Mouse (Mus musculus) Muller cell, postnatal 12 days (primary cell): Measurements from ENCODE around the gene Uba52.

Experiments
- DNase-seq: peaks from one replicate; pipeline ENCODE4 v3.0.0-alpha.2; 2015; ENCODE audit errors: inconsistent ontology term

Uba52 gene

DNA sequence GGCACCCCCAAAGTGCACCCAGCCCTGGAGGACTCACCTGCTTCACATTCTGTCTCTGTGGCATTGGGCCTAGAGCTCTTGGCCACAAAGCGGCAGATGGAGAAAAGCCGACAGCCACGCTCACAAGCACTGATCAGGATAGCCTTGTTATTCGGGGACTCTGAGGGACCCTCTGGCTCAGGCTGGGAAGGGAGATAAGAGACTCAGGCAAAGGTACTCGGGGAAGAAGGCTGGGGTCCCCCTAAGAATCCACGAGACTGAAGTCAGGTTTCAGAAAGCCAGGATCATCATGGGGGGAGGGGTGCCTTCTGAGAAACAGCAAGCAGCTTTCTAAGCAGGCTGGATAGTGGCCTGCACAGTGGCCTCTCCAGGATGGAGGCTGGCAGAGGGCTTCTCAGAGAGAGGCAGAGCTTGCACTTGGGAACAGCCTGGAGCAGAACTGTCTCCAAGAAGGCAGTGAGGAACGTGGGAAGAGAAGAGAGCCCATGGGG lies 24.4 kb downstream of the Uba52 start:
- DNase-seq = no peak

DNA sequence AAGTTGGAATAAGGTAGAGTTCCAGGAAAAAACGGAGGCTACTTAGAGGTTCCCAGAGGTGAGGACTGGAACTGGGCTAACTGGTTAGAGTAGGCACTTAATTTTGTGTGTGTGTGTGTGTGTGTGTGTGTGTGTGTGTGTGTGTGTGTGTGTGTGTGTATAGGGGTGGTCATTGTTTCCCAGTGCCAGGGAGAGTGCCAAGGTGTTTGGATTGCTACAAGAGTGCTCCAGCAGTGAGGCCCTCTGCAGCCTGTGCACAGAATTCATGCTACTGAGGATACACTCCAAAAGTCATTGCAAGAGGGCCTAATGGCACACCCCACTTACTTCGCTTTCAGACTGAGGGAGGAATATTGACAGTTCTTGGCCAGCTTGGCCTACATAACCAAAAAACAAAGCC lies 27.7 kb downstream of the Uba52 start:
- no peak for DNase-seq

DNA sequence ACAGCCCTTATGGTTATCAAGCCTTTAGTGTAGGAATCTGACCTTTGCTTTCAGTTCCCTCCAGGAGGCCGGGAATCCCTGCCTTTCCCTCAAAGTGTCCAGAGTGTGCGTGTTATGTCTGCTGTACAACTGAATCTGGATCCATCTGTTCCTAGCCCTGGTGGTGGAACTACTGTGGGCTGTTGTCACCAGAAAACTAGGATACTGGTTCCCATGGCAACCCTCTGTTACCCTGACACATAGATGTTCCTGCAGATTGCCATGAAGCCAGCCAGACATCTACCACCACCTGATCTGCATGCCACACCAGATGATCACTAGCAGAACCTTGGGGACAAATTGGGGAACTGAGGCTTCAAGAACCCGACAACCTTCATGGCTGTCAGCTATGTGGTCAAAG lies 28.7 kb downstream of the Uba52 start:
- no peak for DNase-seq

DNA sequence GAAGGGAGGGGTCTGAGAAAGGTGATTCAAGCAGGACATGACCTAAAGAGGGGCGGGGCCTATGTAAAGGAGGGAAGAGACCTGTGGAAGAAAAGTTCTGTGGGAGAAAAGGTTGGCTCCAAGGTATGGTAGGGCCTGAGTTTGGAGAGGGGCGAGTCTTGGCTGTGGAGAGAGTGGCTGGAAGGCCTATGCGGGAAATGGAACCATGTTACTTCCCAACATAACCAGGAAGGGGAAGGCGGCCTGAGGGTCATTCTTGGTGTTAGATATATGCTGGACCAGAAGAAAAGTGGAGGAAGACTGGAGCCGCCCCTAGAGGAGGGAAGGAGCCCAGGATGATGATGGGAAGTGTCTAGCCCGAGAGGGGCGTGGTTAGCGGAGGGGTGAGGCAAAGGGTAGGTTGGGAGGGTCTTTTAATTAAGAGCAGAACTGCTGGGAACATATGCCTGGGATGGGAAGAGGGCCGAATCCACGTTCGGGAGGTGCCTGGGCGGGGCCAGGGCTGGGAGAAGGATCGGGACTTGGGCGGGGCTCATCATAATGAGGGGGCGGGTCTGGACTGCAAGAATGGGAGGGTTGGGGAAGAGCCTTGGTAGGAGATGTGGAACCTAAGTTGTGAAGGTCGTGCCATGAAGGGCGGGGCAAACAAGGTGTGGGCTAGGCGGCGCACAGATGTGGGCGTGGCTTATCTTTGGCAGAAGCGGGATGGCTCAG lies 33.2 kb downstream of the Uba52 start:
- peak; percentile 47 for DNase-seq

DNA sequence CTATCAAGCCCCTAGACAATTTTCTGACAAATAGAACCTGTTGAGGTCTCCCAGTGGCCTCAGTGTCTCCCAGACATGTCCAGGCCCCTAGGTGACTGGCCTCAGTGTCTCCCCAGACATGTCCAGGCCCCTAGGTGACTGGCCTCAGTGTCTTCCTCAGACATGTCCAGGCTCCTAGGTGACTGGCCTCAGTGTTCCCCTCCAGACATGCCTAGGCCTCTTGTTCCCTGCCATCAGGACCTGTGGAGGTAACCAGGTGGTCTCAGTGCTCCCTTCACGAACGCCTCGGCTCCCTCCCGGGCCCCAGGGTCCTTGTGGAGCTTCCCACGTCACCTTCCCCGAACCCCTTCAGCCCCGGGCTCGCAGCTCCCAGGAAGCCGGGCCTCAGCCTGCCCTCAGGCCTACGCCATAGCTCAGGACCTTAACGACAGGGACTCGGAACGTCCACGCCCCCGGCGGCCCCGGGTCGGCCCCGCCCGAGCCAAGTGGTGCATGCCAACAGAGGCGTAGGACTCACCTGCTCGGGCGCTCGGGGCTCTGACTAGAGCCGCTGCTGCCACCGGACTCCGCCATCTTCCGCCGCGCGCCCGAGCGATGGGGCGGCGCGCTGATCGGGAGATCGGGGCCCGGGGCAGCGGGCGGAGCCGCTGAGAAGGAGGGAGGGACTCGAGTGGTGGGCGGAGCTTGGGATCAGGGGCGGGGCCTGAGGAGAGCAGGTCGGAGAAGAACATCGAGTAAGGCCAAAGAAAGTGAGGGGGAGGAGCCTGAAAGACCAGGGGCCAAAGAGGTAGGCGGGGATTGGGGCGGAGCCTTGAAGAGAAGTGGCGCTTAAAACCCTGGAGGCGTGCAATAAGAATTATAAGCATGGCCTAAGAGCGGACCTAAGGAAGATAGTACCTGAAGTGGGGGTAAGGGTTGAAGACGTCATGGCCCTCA lies 34.0 kb downstream of the Uba52 start, which contains the start of gene Klhl26:
TSS of gene Klhl26 (minus strand) at position 636 of the 936 bp plus-strand sequence.
- peak; percentile 99 for DNase-seq

DNA sequence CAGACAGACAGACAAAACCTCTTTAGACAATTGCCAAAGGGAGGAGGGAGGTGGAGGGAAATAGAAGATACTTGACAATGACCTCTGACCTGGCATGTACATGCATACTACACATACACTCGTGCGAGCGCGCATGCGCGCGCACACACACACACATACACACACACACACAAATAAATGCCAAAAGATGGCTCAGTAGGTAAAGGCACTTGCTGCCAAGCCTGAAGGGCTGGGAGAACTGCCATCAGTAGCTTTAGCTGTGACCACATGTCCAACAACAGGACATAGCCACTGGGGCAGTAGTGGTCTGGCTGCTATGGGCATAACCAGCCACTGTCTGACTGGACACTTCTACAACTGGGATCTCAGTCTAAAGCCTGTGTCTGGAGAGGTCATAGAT lies 38.7 kb downstream of the Uba52 start:
- DNase-seq = no peak

DNA sequence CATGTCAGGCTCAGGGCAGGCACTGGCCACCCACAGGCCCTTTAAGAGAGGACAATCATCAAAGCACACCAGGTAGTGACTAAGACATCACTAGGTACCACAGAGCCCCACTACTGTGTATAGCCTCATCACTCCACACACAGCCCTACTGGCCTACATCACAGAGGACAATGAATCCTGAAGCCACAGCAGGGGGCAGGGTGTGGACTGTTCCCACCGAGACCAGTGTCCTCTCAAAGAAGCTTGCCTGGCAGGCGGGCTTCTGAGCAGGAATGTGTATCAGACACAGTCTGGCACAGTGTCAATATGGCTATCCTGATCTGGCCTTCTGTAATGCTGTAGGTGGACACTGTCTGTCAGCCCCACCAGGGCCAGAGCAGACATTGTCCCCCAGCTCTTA lies 40.7 kb downstream of the Uba52 start:
- DNase-seq = peak; percentile 62

DNA sequence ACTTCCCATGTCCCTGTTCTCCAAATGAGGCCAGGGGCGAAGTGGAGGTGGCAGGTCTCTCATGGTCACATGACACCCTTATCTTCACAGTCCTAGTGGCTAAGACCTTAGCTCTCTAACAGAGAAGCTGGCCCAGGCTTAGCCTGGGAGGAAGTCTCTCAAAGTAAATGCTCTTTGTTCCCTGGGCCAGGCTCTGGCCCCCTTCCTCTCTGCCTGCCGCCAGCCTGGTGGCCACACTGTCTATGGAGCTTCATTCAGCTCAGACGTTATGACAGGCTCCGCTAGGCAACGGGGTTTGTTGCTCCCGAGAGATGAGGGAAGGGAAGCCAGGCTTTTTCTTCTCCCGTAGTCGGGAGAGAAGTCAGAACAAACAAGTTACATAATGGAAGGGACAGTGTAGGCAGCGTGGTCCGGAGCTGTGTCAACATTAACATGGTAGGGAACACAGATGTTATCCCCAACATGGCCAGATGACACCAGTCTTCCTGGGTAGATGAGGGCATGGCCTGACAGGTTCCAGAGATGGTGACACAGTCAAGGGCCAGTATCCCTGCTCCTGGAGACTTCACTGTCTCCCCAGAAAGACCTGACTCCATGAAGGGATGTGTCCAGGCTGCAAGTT lies 41.2 kb downstream of the Uba52 start:
- peak; percentile 56 for DNase-seq

DNA sequence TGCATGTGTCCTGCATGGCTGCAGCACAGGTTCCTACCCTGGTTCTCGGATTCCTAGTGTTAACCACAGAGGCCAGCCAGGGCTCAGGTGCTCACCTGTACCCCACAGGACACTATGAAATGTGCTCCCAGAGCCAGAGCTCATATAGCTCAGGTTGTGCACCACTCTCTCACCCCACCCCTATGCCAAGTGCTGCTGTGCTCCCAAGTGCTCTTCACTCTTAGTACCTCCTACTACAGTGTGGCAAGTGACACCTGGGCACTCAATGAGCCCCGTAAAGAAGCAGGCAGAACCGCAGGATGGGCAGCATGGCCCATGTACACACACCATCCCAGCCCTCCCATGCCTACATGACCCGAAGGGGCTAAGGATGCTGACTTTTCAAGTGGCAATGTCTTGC lies 41.9 kb downstream of the Uba52 start:
- DNase-seq = no peak

DNA sequence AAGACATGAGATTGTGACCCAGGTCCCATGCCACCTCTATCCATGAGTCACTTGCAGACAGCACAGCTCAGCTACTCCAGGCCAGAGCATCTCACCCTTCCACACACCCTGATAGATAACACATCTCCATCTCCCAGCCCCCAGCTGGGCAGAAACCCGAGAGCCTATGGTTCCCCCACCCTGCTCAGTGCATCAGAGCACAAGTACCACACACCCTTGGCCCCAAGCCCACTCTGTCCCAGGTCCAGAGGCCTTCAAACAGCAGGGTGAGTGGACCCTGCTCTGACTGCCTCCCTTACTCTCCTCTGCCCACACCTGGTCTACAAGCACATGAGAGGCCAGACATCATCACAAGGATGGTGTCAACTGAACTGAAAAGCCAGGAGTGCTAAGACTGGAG lies 42.7 kb downstream of the Uba52 start:
- DNase-seq = no peak

DNA sequence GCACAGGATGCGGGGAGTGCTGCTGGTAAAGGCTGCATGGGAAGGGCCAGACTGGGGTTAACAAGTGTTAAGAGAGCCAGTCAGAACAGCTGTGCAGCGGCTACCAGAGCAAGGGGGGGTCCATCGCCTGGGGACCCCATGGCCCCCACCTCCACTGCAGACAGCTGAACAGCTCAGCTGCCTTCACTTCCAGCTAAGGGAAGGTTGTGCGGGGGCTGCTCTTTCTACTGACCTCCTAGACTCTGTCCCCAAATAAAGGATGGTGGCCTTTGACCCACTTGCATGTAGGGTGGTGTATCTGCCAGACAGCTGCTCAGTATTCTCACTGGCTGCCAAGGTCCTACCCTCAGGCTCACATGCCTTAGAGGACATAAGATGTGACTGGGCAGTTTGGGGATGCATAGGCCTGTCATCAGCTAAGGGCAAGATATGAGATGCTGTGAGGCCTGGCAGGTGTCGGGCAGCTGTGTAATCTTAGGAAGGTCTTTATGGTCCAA lies 43.3 kb downstream of the Uba52 start:
- no peak for DNase-seq

DNA sequence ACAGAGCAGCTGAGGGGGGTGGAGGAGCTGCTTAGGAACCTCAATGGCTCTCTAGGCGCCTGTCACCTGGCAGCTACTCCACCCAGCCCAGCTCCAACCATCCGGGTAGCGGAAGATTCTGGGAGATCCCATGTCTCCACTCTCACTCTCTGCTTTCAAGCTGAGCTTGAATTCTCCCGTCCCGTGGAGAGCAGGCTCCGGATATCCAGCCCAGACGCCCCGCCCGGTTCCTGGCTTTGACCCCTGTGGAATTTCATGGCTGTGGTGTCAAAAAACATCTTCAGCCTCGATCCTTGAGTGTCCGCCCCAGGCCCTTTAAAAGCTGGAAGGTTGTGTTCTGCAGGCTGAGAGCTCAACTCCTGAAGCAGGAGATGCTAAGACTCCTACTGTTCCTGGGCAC lies 43.8 kb downstream of the Uba52 start:
- no peak for DNase-seq

DNA sequence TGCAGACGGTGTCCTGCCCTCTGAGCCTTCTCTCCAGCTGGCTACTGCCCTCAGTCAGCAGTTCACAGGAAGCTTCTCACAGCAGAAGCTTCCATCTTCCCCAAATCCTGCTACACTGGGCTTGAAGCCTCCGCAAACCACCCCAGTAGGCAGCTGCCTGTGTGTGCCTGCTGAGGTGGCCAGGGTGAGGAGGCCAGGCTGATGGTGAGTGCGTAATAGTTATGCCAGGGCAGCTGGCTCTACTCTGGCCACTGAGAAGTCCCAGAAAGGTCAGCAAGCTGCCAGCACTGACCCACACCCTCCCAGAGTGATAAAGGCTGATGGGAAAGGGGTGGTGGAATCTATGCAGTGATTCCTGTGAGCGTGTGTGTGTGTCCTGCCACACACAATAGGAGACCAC lies 44.3 kb downstream of the Uba52 start:
- DNase-seq = no peak

DNA sequence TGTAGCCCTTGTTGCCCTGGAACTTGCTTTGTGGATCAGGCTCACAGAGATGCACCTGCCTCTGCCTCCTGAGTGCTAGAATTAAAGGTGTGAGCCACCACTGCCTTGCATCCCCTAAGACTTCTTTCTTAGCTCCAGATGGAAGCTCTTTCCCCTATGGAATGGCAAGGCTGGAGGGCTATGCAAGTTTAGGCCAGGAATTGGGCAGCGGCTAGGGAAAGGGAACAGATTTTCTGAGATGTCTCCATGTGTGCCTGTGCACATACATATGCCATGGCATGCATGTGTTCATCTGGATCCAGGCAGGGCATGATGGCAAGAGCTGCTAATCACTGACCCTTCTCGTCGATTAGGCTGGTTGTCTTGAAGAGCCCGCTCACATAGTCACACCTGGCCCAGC lies 44.9 kb downstream of the Uba52 start:
- DNase-seq = no peak

DNA sequence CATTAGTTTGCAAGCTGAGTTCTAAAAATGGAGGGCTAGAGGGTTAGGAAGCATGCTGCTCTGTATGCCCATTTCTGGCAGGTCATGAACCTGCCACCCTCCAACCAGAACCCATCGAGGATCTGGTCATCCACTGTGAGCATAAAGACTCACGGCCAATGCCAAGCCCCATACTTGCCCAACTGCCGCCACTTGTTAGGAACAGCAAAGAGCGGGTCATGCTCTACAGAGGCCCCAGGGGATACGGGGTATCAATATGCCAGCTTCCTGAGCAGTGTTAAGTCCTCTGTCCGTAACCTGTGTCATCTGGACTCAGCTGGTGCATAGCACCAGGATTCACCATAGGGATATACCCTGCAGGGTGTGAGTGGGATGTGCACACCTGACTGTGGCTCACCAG lies 46.4 kb downstream of the Uba52 start:
- DNase-seq = no peak

DNA sequence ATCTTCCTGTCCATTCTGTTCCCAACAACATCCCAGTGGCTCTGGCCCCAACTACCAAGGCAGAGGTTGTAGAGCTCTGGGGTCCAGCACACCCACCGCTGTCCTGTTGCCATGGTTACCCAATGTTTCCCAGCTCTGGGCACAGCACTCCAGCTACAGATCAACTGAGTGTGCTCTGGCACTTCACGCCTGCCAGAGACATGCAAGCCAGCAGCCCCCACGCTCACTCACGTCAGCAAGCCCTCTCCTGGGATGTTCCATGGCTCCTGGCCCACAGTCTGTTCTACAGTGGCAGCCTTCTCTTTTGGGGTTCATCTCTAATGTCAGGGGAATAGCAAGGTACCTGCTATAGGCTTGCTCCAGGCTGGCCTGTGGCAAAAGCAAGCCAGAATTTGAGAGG lies 47.3 kb downstream of the Uba52 start:
- DNase-seq = no peak

DNA sequence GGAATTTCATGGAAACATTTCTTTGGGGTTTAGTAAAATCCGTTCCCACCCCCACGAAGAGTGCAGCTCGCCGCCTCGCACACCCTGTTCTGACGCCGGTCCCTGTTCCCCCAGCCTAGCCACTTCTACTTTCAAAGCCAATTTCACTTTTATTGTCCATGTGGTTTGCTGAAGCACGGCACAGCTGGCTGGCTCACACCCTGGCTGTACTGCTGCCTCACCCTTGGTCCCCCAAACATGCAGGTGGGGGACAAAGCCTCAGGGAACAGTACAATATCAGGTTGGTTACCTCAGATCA lies 48.1 kb downstream of the Uba52 start:
- no peak for DNase-seq

DNA sequence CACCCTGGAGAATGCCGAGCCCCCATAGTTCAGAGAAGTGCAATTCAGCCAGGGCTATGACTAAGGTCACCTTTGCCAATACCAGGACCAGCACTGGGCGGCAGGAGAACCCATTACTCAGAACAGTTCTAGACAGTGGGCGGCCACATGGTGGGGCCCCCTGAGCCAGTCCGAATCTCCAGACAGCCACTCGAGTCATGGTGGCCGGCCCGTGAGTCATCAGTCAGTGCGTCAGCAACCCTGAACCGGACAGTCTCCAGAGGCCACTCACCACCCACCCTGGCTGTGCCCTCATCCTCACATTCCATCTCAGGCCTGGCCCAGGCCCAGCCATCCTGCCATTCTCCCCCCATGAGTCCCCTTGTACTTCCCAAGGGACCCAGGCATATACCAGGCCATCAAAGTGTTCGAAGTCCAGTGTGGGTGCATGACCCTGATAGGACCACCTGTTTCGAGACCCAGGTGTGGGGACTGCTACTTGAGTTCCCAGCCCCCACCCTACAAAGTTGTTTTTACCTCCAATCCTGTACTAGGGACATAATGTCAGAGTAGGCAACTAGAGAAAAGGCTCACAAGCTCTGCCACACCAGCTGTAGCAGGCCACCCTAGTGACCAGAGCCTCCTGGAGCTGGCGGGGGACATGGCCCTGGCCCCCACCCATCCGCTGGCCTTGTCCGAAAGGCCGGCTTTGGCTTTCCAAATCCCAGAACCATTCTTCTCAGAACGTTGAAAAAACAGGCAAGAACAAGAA lies 48.7 kb downstream of the Uba52 start:
- DNase-seq = peak; percentile 90

DNA sequence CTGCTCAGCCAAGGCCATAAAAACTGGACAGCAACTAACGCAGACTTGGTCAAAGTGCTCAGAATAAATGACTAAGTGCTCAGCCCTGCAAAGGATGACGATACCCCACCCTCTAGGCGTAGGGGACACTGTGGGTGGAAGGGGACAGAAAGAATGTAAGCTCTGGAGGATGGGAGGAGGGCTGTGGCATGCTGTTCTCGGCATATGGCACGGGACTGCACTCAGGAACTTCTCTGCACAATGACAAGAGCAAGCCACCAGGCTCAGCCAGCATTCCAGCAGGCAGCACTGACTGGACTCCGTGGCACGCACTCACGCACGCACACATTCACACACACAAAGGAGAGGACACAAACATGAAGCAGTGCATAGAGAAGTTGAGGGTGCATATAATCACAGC lies 50.0 kb downstream of the Uba52 start:
- peak; percentile 91 for DNase-seq

DNA sequence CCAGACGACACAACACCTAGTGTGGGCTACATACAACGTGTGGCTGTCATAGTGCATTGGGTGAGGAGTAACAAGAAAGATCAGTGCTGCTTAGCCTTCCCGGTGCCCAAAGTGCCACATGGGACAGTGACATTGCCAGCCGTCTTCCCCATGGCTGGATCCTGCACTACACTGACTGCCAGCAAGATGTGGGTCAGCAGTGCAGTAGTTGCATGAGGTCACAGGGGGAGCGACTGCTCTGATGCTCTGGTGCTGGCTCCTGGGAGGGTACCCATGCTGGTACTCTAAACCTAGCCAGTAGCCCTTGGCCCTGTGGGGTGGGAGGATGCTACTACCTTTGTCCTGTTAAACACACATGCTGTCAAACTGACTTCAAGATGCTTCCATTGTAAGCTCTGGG lies 50.4 kb downstream of the Uba52 start:
- no peak for DNase-seq

DNA sequence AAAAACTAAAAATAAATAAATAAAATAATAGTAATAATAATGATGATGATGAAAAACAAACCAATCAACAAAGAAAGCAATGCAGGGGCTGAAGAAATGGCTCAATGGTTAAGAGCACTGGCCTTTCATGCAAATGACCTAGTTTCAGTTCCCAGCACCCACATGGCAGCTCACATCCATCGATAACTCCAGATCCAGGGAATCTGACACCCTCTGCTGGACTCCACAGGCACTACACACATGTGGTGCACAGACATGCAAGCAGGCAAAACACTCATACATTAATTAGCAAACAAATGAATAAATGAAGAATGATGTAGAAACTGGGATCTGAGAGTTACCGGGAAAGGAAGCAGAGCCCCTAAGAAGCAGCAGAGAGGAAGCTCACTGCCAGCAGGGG lies 51.0 kb downstream of the Uba52 start:
- no peak for DNase-seq

DNA sequence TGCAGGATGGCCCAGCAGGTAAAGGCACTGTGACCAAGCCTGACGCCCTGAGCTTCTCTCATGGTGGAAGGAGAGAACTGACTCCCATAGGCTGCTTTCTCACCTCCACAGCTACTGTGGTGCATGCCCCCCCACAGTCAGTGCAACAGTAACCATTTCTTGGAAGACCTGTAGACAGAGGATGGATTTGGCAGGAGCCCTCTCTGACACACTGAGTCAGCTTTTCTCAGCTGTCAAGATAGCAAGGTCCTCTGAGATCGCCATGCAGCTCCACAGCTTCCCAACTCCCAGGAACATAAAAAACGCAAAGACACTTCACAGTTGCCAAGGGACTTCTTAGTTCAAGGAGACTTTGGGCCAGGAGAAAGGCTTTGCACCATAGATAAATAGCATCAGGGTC lies 52.1 kb downstream of the Uba52 start:
- no peak for DNase-seq
